Mouse (Mus musculus) liver, embryonic 11.5 days (tissue): ENCODE results near the gene Ccdc142. TPM values are rescaled to one million over a fixed set of nuclear protein-coding genes. Genes with fewer than 3 reads are reported as not detected.

Experiments
- ATAC-seq: fragments of 200-750 bp; cut with Nextera tagmentation; replicated peaks from 2 replicates; pipeline ENCODE4 v1.8.0; 2017; ENCODE audit warnings: moderate number of reproducible peaks, mild to moderate bottlenecking, moderate TSS enrichment, moderate library complexity; ENCODE audit not compliant: low FRiP score
- DNase-seq: peaks from one replicate; pipeline ENCODE4 v3.0.0-alpha.2; 2017; ENCODE audit warnings: low spot score
- H3K27ac ChIP-seq: fragments of 300-500 bp; sonication (generic); 2 replicates; pipeline ENCODE4 v1.5.1; 2014; ENCODE audit warnings: mild to moderate bottlenecking, low read depth, low read length, control low read depth
- H3K27me3 ChIP-seq: fragments of 300-500 bp; sonication (generic); replicated peaks from 2 replicates; pipeline ENCODE4 v1.6.1; 2014; ENCODE audit warnings: low read length, mixed read lengths; ENCODE audit not compliant: control insufficient read depth, insufficient read depth
- H3K36me3 ChIP-seq: fragments of 300-500 bp; sonication (generic); 2 replicates; pipeline ENCODE4 v1.6.1; 2014; ENCODE audit warnings: mild to moderate bottlenecking, low read length, moderate library complexity, mixed read lengths; ENCODE audit not compliant: control insufficient read depth, insufficient read depth
- H3K4me1 ChIP-seq: fragments of 300-500 bp; sonication (generic); replicated peaks from 2 replicates; pipeline ENCODE4 v1.6.1; 2014; ENCODE audit warnings: low read length, mixed read lengths; ENCODE audit not compliant: control insufficient read depth, insufficient read depth
- H3K4me2 ChIP-seq: fragments of 300-500 bp; sonication (generic); 2 replicates; pipeline ENCODE4 v1.6.1; 2014; ENCODE audit warnings: mild to moderate bottlenecking, control low read depth, moderate library complexity
- H3K4me3 ChIP-seq: fragments of 300-500 bp; sonication (generic); 2 replicates; pipeline ENCODE4 v1.5.1; 2014; ENCODE audit warnings: low read depth, low read length, control low read depth
- H3K9ac ChIP-seq: fragments of 300-500 bp; sonication (generic); 2 replicates; pipeline ENCODE4 v1.6.1; 2014; ENCODE audit warnings: low read depth, low read length, control low read depth
- H3K9me3 ChIP-seq: fragments of 300-500 bp; sonication (generic); 2 replicates; pipeline ENCODE4 v1.6.1; 2016; ENCODE audit warnings: low read length, inconsistent platforms, mixed read lengths; ENCODE audit not compliant: control insufficient read depth
- WGBS: fragments of 180-500 bp; shearing (Covaris S2); extraction: QIAGEN DNeasy Blood & Tissue Kit; methylation state at CpG from one replicate; pipeline ENCODE4 v1.1.7; 2014; 5-methylcytosine and 5-hydroxymethylcytosine counted together
- polyA plus RNA-seq: library from polyadenylated mRNA; unstranded; fragments of >200 nt; fragmentation: Nextera tagmentation; extraction: Ambion mirVana; gene quantifications from 2 replicates; pipeline ENCODE4 v1.2.1, GENCODE M21; 2014

Ccdc142 gene
- polyA plus RNA-seq, 1 experiment from 2014 or later = 2.5 TPM

- 84% methylated on average over 5 of the region's 5 CpGs for WGBS
These were observed 26.0 kb downstream of the Ccdc142 start for GRCm38 (mm10) chr6:83127419-83127818.

GRCm38 (mm10) chr6:83131469-83132034 lies 30.2 kb downstream of the Ccdc142 start:
- Histone ChIP-seq H3K4me1 (peaks cover 13% of the 10 kb centered on the region), H3K4me2 (peak overlapping the region; percentile 11; the same call in 1 of the 2 replicates), H3K36me3 (no peaks in the 10 kb centered on the region), H3K9me3 (no peaks in the 10 kb centered on the region), H3K27ac (peak overlapping the region; percentile 20), H3K4me3 (no peak overlapping the region), H3K27me3 (peaks cover 15% of the 10 kb centered on the region), H3K9ac (no peak overlapping the region)
- ATAC-seq (peak; percentile 57), DNase-seq (no peak)
- 50% methylated on average over 6 of the region's 6 CpGs for WGBS

More at GRCm38 (mm10) chr6:83127419-83127818, 26.0 kb downstream of the Ccdc142 start:
- ATAC-seq = no peak
- H3K4me3 ChIP-seq = no peak overlapping the region
- no peak overlapping the region for H3K4me2 ChIP-seq
- no peaks in the 10 kb centered on the region for H3K9me3 ChIP-seq
- H3K27ac ChIP-seq = no peak overlapping the region
- no peak for DNase-seq
- H3K9ac ChIP-seq = no peak overlapping the region
- 0 out of 2 replicates have a peak, but pooled peaks cover 2% of the 10 kb centered on the region for H3K36me3 ChIP-seq
- H3K4me1 ChIP-seq = peaks cover 17% of the 10 kb centered on the region
- no peaks in the 10 kb centered on the region for H3K27me3 ChIP-seq

DNA sequence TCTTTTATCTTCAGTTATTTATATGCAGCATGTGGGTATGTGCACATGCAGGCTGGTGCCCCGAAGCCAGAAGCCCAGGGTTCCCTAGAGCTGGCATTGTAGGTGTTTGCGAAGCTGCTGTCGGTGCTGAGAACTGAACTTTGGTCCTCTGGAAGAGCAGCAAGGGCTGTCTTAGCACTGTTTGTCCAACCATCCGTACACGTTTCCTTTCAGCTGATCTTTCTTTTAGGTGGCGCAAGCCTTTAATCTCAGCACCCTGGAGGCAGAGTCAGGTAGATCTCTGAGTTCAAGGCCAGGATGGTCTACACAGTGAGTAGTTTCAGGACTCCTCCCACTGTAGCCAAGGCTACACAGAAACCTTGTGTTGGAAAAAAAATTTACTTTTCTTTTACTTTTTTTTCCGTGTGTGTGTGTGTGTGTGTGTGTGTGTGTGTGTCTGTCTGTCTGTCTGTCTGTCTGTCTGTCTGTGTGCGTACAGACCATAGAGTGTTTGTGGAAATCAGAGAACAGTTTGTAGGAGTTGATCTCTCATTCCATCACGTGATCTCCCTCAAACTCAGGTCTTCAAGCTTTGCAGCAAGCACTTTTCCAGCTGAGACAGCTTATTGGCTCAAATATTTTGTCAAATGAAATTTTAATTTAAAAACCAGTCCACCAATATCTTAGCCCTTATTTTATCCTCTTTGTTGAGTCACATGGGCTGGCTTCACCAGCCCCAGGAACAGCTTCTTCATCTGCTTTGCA lies 30.9 kb downstream of the Ccdc142 start:
- no peak for DNase-seq
- 74% methylated on average over 9 of the region's 9 CpGs for WGBS
- peak overlapping the region; percentile 66 for H3K27ac ChIP-seq
- peaks cover 17% of the 10 kb centered on the region for H3K4me1 ChIP-seq
- H3K36me3 ChIP-seq = no peaks in the 10 kb centered on the region
- H3K27me3 ChIP-seq = peaks cover 15% of the 10 kb centered on the region
- H3K9ac ChIP-seq = no peak overlapping the region
- 0 out of 2 replicates have a peak, but pooled peaks have one; percentile 14 for ATAC-seq
- no peaks in the 10 kb centered on the region for H3K9me3 ChIP-seq
- H3K4me3 ChIP-seq = no peak overlapping the region
- H3K4me2 ChIP-seq = no peak overlapping the region; the same call in 1 of the 2 replicates

DNA sequence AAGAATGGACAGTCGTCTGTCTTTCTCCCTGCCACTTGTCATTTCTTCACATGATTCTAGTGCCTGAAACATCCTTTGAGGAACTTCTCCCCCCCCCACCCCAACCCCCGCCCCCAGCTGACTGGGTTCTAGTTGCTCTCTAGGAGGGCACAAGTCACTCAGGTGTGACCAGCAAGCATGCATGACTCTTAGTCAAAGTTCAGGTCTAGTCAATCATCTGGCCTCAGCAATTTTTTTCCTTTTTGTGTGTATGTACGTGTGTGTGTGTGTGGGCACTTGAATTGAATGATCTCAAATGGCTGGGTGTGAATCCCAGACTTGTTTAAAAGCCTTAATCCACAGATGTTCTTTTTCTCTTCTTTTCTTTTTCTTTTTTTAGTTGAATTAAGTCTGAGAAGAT lies 32.8 kb downstream of the Ccdc142 start:
- Histone ChIP-seq H3K9me3 (no peaks in the 10 kb centered on the region), H3K27me3 (peaks cover 15% of the 10 kb centered on the region), H3K36me3 (no peaks in the 10 kb centered on the region), H3K9ac (no peak overlapping the region), H3K4me1 (peaks cover 29% of the 10 kb centered on the region), H3K27ac (no peak overlapping the region), H3K4me2 (no peak overlapping the region), H3K4me3 (no peak overlapping the region)
- no peak for ATAC-seq
- 68% methylated on average over 3 of the region's 3 CpGs for WGBS
- no peak for DNase-seq

DNA sequence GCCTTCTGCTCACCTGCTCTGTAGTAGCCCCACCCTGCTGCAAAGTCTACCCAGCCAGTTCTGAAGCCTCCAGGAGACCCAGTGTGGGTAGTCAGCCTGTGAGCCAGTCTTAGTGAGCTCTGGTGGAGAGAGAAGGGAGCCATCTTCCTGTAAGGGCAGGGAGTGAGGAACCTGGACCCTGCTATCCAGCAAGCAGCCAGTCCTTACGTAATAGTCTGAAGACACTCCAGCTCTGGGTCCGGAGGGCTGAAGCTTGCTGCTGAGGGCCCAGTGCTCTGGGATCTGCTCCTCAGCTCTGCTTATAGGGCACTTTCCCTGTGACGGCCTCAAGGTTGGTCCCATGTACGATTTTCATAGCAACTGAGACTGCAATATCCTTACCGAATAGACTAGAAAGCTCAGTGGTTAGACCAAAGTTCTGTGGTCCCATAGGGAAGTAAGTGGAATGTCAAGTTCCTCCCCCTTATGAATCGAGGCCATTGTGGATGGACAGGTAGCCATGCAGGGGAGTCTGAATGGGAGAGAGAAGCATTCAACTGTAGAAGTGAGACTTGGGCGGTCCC lies 33.6 kb downstream of the Ccdc142 start, which contains the start of gene Rtkn:
TSS of gene Rtkn (plus strand) at position 513 of the 563 bp plus-strand sequence.
- no peaks in the 10 kb centered on the region for H3K9me3 ChIP-seq
- no peak for ATAC-seq
- 62% methylated on average over 7 of the region's 7 CpGs for WGBS
- H3K4me3 ChIP-seq = peak within 1 kb of the TSS; percentile 63
- H3K9ac ChIP-seq = peak within 1 kb of the TSS; percentile 86
- peak within 1 kb of the TSS; percentile 97; the same call in 1 of the 2 replicates for H3K27ac ChIP-seq
- no peaks in the 10 kb centered on the region; the same call in 1 of the 2 replicates for H3K36me3 ChIP-seq
- H3K27me3 ChIP-seq = peaks cover 15% of the 10 kb centered on the region
- H3K4me1 ChIP-seq = peaks cover 29% of the 10 kb centered on the region
- no peak for DNase-seq
- peak within 1 kb of the TSS; percentile 86 for H3K4me2 ChIP-seq

GRCm38 (mm10) chr6:83135571-83136161 lies 34.3 kb downstream of the Ccdc142 start:
- 0 out of 2 replicates have a peak overlapping the region, but pooled peaks have one; percentile 97 for H3K27ac ChIP-seq
- H3K9ac ChIP-seq = peak overlapping the region; percentile 86
- no peaks in the 10 kb centered on the region; the same call in 1 of the 2 replicates for H3K36me3 ChIP-seq
- 20% methylated on average over 33 of the region's 37 CpGs for WGBS
- peak overlapping the region; percentile 86 for H3K4me2 ChIP-seq
- peaks cover 15% of the 10 kb centered on the region for H3K27me3 ChIP-seq
- H3K4me3 ChIP-seq = peak overlapping the region; percentile 63
- peaks cover 29% of the 10 kb centered on the region for H3K4me1 ChIP-seq
- DNase-seq = no peak
- no peaks in the 10 kb centered on the region for H3K9me3 ChIP-seq
- ATAC-seq = no peak

- Histone ChIP-seq H3K27ac (peak overlapping the region; percentile 97), H3K4me1 (peaks cover 31% of the 10 kb centered on the region), H3K4me2 (peak overlapping the region; percentile 86), H3K9ac (peak overlapping the region; percentile 86), H3K4me3 (peak overlapping the region; percentile 63), H3K27me3 (peaks cover 15% of the 10 kb centered on the region), H3K9me3 (no peaks in the 10 kb centered on the region), H3K36me3 (no peaks in the 10 kb centered on the region; the same call in 1 of the 2 replicates)
- DNase-seq = no peak
- ATAC-seq = no peak
- WGBS = 25% methylated on average over 5 of the region's 5 CpGs
These were observed 35.0 kb downstream of the Ccdc142 start for GRCm38 (mm10) chr6:83136291-83136880.
